Mouse (Mus musculus) ES-Bruce4 (cell line): Measurements from ENCODE around the gene Kalrn. TPM values are rescaled to one million over a fixed set of nuclear protein-coding genes. Genes with fewer than 3 reads are reported as not detected.

Experiments
- H3K27ac ChIP-seq: 2 replicates; pipeline ENCODE4 v1.5.1; 2012; ENCODE audit warnings: low read length, inconsistent platforms; ENCODE audit not compliant: insufficient read depth
- H3K27me3 ChIP-seq: 2 replicates; pipeline ENCODE4 v1.6.1; 2012; ENCODE audit warnings: mild to moderate bottlenecking, low read length, inconsistent platforms; ENCODE audit not compliant: control insufficient read depth, poor library complexity, insufficient read depth, severe bottlenecking
- H3K36me3 ChIP-seq: 2 replicates; pipeline ENCODE4 v1.6.1; 2012; ENCODE audit warnings: inconsistent platforms, mild to moderate bottlenecking, low read length, moderate library complexity; ENCODE audit not compliant: control insufficient read depth, poor library complexity, insufficient read depth, severe bottlenecking
- H3K4me1 ChIP-seq: one replicate; pipeline ENCODE4 v1.8.1; 2011; ENCODE audit warnings: low read length; ENCODE audit not compliant: control insufficient read depth, insufficient read depth
- H3K4me3 ChIP-seq: 2 replicates; pipeline ENCODE4 v1.5.1; 2011; ENCODE audit warnings: low read depth, mild to moderate bottlenecking, low read length
- H3K9ac ChIP-seq: 2 replicates; pipeline ENCODE4 v1.6.1; 2012; ENCODE audit warnings: low read depth, mild to moderate bottlenecking, inconsistent platforms; ENCODE audit not compliant: poor library complexity, severe bottlenecking
- H3K9me3 ChIP-seq: replicated peaks from 2 replicates; pipeline ENCODE4 v1.6.1; 2012; ENCODE audit warnings: mild to moderate bottlenecking, low read length, inconsistent platforms; ENCODE audit not compliant: control insufficient read depth, poor library complexity, insufficient read depth, severe bottlenecking
- CTCF ChIP-seq: IDR thresholded peaks from one replicate; pipeline ENCODE4 v1.8.1; 2011; ENCODE audit warnings: low read depth, low read length
- EP300 ChIP-seq: IDR thresholded peaks from 2 replicates; pipeline ENCODE4 v1.6.1; 2011; ENCODE audit warnings: low read depth, low read length; ENCODE audit not compliant: insufficient read depth
- POLR2A ChIP-seq: IDR thresholded peaks from one replicate; pipeline ENCODE4 v1.8.1; 2011; ENCODE audit warnings: low read length; ENCODE audit not compliant: insufficient read depth
- polyA plus RNA-seq: library from polyadenylated mRNA; stranded (reverse); fragments of >200 nt; gene quantifications from 2 replicates; pipeline ENCODE4 v1.2.4, GENCODE M21; 2011; ENCODE audit warnings: low read depth; ENCODE audit not compliant: missing spikeins, insufficient read depth, insufficient read length

Gene Kalrn
- polyA plus RNA-seq, 1 experiment, result 8.2 TPM

DNA sequence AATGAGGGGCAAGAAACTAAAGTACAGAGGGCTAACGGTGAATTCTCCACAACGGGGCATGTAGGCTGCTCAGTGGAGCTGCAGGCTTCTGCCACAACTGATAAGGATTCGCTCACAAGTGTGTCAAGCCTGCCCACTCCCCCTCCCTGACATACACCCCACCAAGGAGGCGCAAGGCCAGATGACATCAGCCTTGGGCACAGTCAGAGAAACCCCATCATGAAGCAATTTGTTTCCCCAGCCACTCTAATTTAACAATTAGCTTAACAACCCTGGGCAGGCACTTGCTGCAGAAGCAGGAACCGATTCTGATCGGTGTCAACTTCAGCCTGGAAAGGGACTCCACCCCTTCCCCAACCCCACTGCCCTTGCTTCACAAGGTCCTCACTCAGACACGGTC is 38.2 kb downstream of the Kalrn start:
- H3K4me3 ChIP-seq, result no peak overlapping the region
- no peaks in the 10 kb centered on the region for H3K36me3 ChIP-seq
- no peak overlapping the region for H3K27ac ChIP-seq
- no peak overlapping the region for H3K9ac ChIP-seq
- no peak for TF ChIP-seq CTCF
- TF ChIP-seq POLR2A, result no peak
- TF ChIP-seq EP300, result no peak
- no peaks in the 10 kb centered on the region for H3K9me3 ChIP-seq
- H3K4me1 ChIP-seq, result no peaks in the 10 kb centered on the region
- H3K27me3 ChIP-seq, result no peaks in the 10 kb centered on the region

DNA sequence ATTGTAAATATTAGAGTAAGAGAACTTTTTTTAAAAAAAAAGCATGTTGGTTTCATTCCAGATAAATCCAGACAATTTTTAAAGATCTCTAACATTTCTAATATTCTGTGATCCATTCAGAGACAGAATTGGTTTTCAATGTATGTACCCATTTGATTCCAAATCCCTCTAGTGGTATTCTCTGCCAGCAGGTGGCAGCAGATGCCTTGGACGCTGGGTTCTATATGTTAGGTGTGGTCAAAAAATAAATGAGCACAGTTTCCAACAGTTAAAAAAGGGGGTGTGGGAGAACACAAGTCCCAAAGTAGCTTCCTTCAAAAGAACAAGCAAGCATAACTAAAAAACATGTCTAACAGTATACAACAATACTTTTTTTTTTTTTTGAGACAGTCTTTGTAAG is 41.8 kb downstream of the Kalrn start:
- Histone ChIP-seq H3K27ac (no peak overlapping the region), H3K27me3 (no peaks in the 10 kb centered on the region), H3K4me1 (no peaks in the 10 kb centered on the region), H3K4me3 (no peak overlapping the region), H3K36me3 (no peaks in the 10 kb centered on the region), H3K9ac (no peak overlapping the region), H3K9me3 (no peaks in the 10 kb centered on the region)
- no peak for TF ChIP-seq EP300
- TF ChIP-seq CTCF, result peak; percentile 2

DNA sequence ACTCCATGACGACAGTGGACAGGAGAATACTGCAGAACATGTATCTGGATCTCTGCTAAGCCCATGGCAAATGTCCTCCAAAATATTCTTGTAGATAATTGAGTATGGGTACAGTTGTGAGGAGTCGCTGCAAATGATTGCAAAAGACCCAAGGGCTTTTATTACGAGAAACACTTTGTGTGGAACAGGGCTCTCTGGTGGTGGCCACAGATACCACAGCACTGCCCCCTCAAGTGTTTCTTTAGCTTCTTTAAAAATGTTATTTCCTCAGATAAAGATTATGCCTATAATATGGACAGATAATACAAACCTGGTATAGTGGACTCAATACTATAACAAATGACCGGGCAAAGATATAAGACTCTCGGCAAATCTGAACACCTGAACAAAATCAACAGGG is 43.3 kb downstream of the Kalrn start:
- H3K36me3 ChIP-seq, result no peaks in the 10 kb centered on the region
- TF ChIP-seq EP300, result no peak
- TF ChIP-seq POLR2A, result no peak
- no peak for TF ChIP-seq CTCF
- H3K9me3 ChIP-seq, result no peaks in the 10 kb centered on the region
- no peak overlapping the region for H3K27ac ChIP-seq
- no peaks in the 10 kb centered on the region for H3K27me3 ChIP-seq
- H3K9ac ChIP-seq, result no peak overlapping the region
- H3K4me3 ChIP-seq, result no peak overlapping the region
- no peaks in the 10 kb centered on the region for H3K4me1 ChIP-seq

DNA sequence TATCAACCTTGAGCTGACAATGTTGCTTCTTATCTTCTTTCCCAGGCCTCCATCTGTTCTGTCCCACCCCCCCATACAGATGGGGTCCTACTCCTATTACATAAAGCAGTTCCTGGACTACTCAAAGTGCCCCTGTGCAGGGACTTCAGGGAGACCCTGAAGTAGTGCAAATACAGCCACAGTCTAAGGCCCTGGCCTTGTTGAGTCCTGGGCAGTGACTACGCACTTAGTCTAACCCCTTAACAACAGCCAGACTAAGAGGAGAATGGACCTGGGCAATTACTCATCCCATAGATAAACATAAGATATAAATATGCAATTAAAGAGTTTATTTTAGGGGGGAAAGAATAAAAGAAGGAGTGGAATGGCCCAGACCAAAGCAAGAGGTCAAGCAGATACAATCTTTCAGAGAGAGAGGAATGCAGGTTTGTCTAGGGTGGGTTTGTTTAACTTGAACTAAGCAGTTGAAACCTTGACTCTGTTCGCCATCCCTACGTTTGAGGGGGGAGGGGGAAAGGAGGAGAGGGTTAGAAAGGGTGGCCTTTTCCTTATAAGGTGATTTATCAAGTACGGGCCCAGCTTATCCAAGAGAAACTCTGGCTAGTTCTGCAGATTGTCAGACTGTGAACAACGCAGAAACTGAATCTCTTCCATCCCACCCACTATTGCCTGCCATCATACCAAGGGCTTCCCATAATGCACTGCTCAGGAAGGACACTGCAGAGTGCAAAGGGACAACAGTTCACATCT is 44.9 kb downstream of the Kalrn start:
- H3K36me3 ChIP-seq, result no peaks in the 10 kb centered on the region
- no peak for TF ChIP-seq POLR2A
- no peak for TF ChIP-seq EP300
- TF ChIP-seq CTCF, result no peak
- no peaks in the 10 kb centered on the region for H3K27me3 ChIP-seq
- no peak overlapping the region for H3K4me3 ChIP-seq
- H3K9me3 ChIP-seq, result no peaks in the 10 kb centered on the region
- no peak overlapping the region for H3K27ac ChIP-seq
- H3K9ac ChIP-seq, result no peak overlapping the region
- H3K4me1 ChIP-seq, result no peaks in the 10 kb centered on the region

DNA sequence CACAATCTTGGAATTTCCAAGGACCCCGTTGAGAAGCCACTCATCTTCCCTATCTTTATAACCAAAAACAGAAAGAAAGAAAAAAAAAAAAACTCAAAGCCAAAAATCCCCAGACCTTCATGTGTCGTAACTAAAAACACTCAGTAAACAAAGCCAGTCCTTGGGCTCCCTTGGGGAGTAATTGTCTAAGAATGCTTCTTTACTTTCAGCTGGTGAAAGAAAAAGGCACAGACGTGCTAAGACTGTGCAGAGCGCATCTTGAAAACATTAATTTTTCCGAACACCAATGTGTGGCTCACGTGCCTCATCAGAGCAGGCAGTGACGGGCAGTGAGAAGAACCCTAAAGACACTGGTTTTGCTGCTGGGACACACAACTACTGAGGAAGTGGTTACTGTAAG is 47.0 kb downstream of the Kalrn start:
- no peaks in the 10 kb centered on the region for H3K36me3 ChIP-seq
- no peak overlapping the region for H3K4me3 ChIP-seq
- H3K4me1 ChIP-seq, result no peaks in the 10 kb centered on the region
- H3K9me3 ChIP-seq, result no peaks in the 10 kb centered on the region
- no peak overlapping the region for H3K27ac ChIP-seq
- TF ChIP-seq POLR2A (no peak), CTCF (no peak), EP300 (no peak)
- no peaks in the 10 kb centered on the region for H3K27me3 ChIP-seq
- no peak overlapping the region for H3K9ac ChIP-seq

DNA sequence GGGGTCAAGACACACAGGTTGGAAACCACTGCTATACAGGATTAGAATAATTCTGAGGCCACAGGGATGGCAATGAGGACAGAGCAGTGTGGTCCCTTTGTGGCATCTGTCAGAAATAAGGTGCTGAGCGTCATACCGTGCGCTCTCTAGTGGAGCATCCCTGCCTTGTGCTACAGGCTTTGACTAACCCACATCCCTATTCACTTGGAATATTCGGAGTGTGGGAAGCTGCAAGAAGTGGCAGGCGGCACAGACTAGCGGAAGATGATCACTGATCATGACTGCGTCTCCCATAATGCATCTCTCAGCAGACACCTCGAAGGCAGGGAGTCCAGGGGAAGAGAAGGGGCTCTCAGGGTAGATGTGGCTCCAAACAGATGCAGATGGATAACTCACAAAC is 47.5 kb downstream of the Kalrn start:
- no peak overlapping the region for H3K27ac ChIP-seq
- H3K9ac ChIP-seq, result no peak overlapping the region
- H3K36me3 ChIP-seq, result no peaks in the 10 kb centered on the region
- no peak for TF ChIP-seq POLR2A
- TF ChIP-seq CTCF, result no peak
- TF ChIP-seq EP300, result no peak
- H3K9me3 ChIP-seq, result no peaks in the 10 kb centered on the region
- H3K4me1 ChIP-seq, result no peaks in the 10 kb centered on the region
- H3K4me3 ChIP-seq, result no peak overlapping the region
- H3K27me3 ChIP-seq, result no peaks in the 10 kb centered on the region
